17 mouse cellular contexts compared by ENCODE assay signal in the genomic region with DNA sequence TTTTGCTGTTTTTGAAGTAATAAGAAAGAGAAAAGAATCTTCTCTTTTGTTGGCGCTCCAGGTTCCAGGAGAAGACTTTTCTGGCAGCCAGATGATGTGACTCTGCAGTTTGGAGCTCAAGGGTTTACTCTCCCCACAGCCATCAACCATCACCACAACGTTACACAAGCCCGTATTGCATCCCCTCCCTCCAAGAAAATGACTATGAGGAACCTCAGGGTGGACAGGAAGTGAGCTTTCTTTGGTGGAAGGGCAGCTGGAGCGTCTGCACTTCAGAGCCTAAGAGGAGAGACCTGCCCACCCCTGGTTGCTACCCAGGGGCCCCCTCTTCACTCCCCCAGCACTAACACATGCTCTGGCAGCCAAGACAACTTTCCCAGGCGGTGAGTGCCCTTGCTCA. TPM values are rescaled to one million over a fixed set of nuclear protein-coding genes. Genes with fewer than 3 reads are reported as not detected.
DNase-seq lines count a peak whose midpoint lies in the region; ATAC-seq and TF ChIP-seq lines count a peak whose summit lies in the region.
"Had no signal": no experiment of that assay in that cellular context is flagged by ENCODE, and none has a peak within 500 bp of the region (broad histone marks: within the 10 kb centered on the region; RNA-seq: fewer than 3 reads in every experiment).

No protein-coding gene starts in this region.

- no peak for DNase-seq in intestine, embryonic 14.5 days (ENCODE audit: low spot score)
- no peak for DNase-seq in forebrain, postnatal 0 days
- DNase-seq in urinary bladder, postnatal 10 days (ENCODE audit: low spot score), result no peak
- no peak for DNase-seq in urinary bladder, postnatal 4 days (ENCODE audit: low spot score in 2 of 2)
- DNase-seq: adrenal gland, postnatal 25 days; kidney, adult 9 months; lung, postnatal 10 days had no signal

- H3K9ac ChIP-seq in intestine, embryonic 14.5 days (ENCODE audit: low read length), result no peak overlapping the region
- H3K9ac ChIP-seq in intestine, postnatal 0 days (ENCODE audit: low read depth, low read length), result no peak overlapping the region
- peak overlapping the region; percentile 78; the same call in 1 of the 2 replicates for H3K9ac ChIP-seq in forebrain, postnatal 0 days
- H3K9ac ChIP-seq in neural tube, embryonic 14.5 days (replicated peaks; ENCODE audit: low read depth, low read length), result peak overlapping the region; percentile 91
- H3K9ac ChIP-seq: heart, embryonic 15.5 days had no signal

- H3K27ac ChIP-seq in intestine, embryonic 14.5 days (ENCODE audit: low read depth), result no peak overlapping the region
- no peak overlapping the region for H3K27ac ChIP-seq in intestine, postnatal 0 days (ENCODE audit: low read depth, low read length)
- H3K27ac ChIP-seq in forebrain, postnatal 0 days (ENCODE audit: low read depth, low read length), result no peak overlapping the region
- H3K27ac ChIP-seq in neural tube, embryonic 14.5 days (ENCODE audit: low read depth, low read length), result peak overlapping the region; percentile 95
- H3K27ac ChIP-seq: heart, embryonic 15.5 days; stomach, postnatal 0 days had no signal

- ATAC-seq in intestine, embryonic 14.5 days (replicated peaks; ENCODE audit: low FRiP score, low TSS enrichment, low read depth), result no peak
- no peak for ATAC-seq in intestine, postnatal 0 days
- no peak for ATAC-seq in forebrain, postnatal 0 days
- peak; percentile 86 for ATAC-seq in megakaryocyte, adult 5-6 weeks (ENCODE audit: poor library complexity, severe bottlenecking)
- ATAC-seq in neural tube, embryonic 14.5 days (ENCODE audit: low read depth), result no peak
- ATAC-seq in activated CD4-positive, CD25-positive, alpha-beta regulatory T cell, adult 4 months, result no peak

- H3K9me3 ChIP-seq in intestine, embryonic 14.5 days (ENCODE audit: control insufficient read depth, low read length), result no peaks in the 10 kb centered on the region
- H3K9me3 ChIP-seq in intestine, postnatal 0 days (ENCODE audit: control insufficient read depth), result no peaks in the 10 kb centered on the region
- H3K9me3 ChIP-seq in forebrain, postnatal 0 days (ENCODE audit: low read length), result no peaks in the 10 kb centered on the region
- H3K9me3 ChIP-seq in neural tube, embryonic 14.5 days (ENCODE audit: control insufficient read depth, low read length), result no peaks in the 10 kb centered on the region
- H3K9me3 ChIP-seq: heart, embryonic 15.5 days had no signal

- H3K27me3 ChIP-seq in intestine, embryonic 14.5 days (replicated peaks; ENCODE audit: control insufficient read depth, insufficient read depth, low read length), result peaks cover 40% of the 10 kb centered on the region
- peaks cover 29% of the 10 kb centered on the region for H3K27me3 ChIP-seq in intestine, postnatal 0 days (replicated peaks; ENCODE audit: control insufficient read depth, insufficient read depth, low read length)
- peaks cover 10% of the 10 kb centered on the region; the same call in 1 of the 2 replicates for H3K27me3 ChIP-seq in forebrain, postnatal 0 days (ENCODE audit: insufficient read depth, low read length)
- no peaks in the 10 kb centered on the region for H3K27me3 ChIP-seq in neural tube, embryonic 14.5 days (ENCODE audit: control insufficient read depth, insufficient read depth, low read length)

- TF ChIP-seq CTCF in intestine, postnatal 0 days (IDR thresholded peaks at IDR 0.05; ENCODE audit: low read depth), result no peak
- TF ChIP-seq CTCF in forebrain, postnatal 0 days (IDR thresholded peaks at IDR 0.05; ENCODE audit: low read depth), result no peak

- H3K4me3 ChIP-seq in intestine, embryonic 14.5 days (ENCODE audit: low read depth, low read length), result no peak overlapping the region
- H3K4me3 ChIP-seq in intestine, postnatal 0 days (ENCODE audit: low read depth, low read length), result no peak overlapping the region
- 0 out of 2 replicates have a peak overlapping the region, but pooled peaks have one; percentile 56 for H3K4me3 ChIP-seq in forebrain, postnatal 0 days (ENCODE audit: low read depth, low read length)
- peak overlapping the region; percentile 66 for H3K4me3 ChIP-seq in neural tube, embryonic 14.5 days (ENCODE audit: low read depth, low read length)
- H3K4me3 ChIP-seq: erythroblast, embryonic 14.5 days; heart, embryonic 15.5 days; myocyte had no signal

- peaks cover 11% of the 10 kb centered on the region for H3K4me1 ChIP-seq in intestine, embryonic 14.5 days (replicated peaks; ENCODE audit: control insufficient read depth, insufficient read depth, low read length)
- no peaks in the 10 kb centered on the region for H3K4me1 ChIP-seq in intestine, postnatal 0 days (replicated peaks; ENCODE audit: control insufficient read depth, insufficient read depth, low read length)
- no peaks in the 10 kb centered on the region; the same call in 1 of the 2 replicates for H3K4me1 ChIP-seq in forebrain, postnatal 0 days (ENCODE audit: insufficient read depth)
- peaks cover 20% of the 10 kb centered on the region for H3K4me1 ChIP-seq in neural tube, embryonic 14.5 days (ENCODE audit: control insufficient read depth, insufficient read depth, low read length)

- WGBS in intestine, embryonic 14.5 days, result 30% methylated on average over 5 of the region's 5 CpGs
- 41% methylated on average over 5 of the region's 5 CpGs for WGBS in intestine, postnatal 0 days
- 39% methylated on average over 5 of the region's 5 CpGs for WGBS in forebrain, postnatal 0 days
- WGBS in neural tube, embryonic 14.5 days, result 31% methylated on average over 5 of the region's 5 CpGs

- H3K36me3 ChIP-seq in intestine, embryonic 14.5 days (ENCODE audit: control insufficient read depth, insufficient read depth, low read length), result no peaks in the 10 kb centered on the region
- no peaks in the 10 kb centered on the region for H3K36me3 ChIP-seq in intestine, postnatal 0 days (ENCODE audit: control insufficient read depth, insufficient read depth)
- peaks cover 1% of the 10 kb centered on the region for H3K36me3 ChIP-seq in forebrain, postnatal 0 days (ENCODE audit: insufficient read depth)
- no peaks in the 10 kb centered on the region for H3K36me3 ChIP-seq in neural tube, embryonic 14.5 days (ENCODE audit: control insufficient read depth, insufficient read depth, low read length)
- H3K36me3 ChIP-seq: heart, embryonic 15.5 days had no signal

- H3K4me2 ChIP-seq in intestine, embryonic 14.5 days (ENCODE audit: low read length), result 0 out of 2 replicates have a peak overlapping the region, but pooled peaks have one; percentile 71
- H3K4me2 ChIP-seq in intestine, postnatal 0 days (replicated peaks; ENCODE audit: low read depth), result no peak overlapping the region
- H3K4me2 ChIP-seq in forebrain, postnatal 0 days (ENCODE audit: low read depth), result peak overlapping the region; percentile 69
- peak overlapping the region; percentile 89 for H3K4me2 ChIP-seq in neural tube, embryonic 14.5 days (ENCODE audit: low read depth, low read length)

RNA-seq across cellular contexts. Expression of a gene that starts 10.7 kb away (rescaled TPM):
- 1.7 TPM in 2 replicates for polyA plus RNA-seq in intestine, embryonic 14.5 days (2014; fragmentation: Nextera tagmentation; extraction: Ambion mirVana)
- 17.4 and 20.6 TPM in 2 replicates for polyA plus RNA-seq in intestine, postnatal 0 days (2015; fragmentation: Nextera tagmentation; extraction: Ambion mirVana)
- 2.0 and 3.0 TPM in 2 replicates for total RNA-seq in forebrain, postnatal 0 days (2014; rRNA removed)
- polyA plus RNA-seq in forebrain, postnatal 0 days (2015; fragmentation: Nextera tagmentation; extraction: Ambion mirVana), result 1.1 TPM in 2 replicates
- total RNA-seq in megakaryocyte, adult 5-6 weeks (2015), result 0.11 and 0.89 TPM in 2 replicates
- total RNA-seq in megakaryocyte, adult 5-6 weeks (2017), result 0.88 and 1.8 TPM in 2 replicates
- 3.3 and 4.3 TPM in 2 replicates for polyA plus RNA-seq in neural tube, embryonic 14.5 days (2014; fragmentation: Nextera tagmentation; extraction: Ambion mirVana)
- 1 to 10 TPM; 2.9 to 3.3 TPM for polyA plus RNA-seq in activated CD4-positive, CD25-positive, alpha-beta regulatory T cell, adult 4 months (2017; shearing (Covaris generic))

RNA-seq across cellular contexts. Expression of a gene that starts 23.4 kb away (rescaled TPM):
- 22.9 and 23.8 TPM in 2 replicates for polyA plus RNA-seq in intestine, embryonic 14.5 days (2014; fragmentation: Nextera tagmentation; extraction: Ambion mirVana)
- polyA plus RNA-seq in intestine, postnatal 0 days (2015; fragmentation: Nextera tagmentation; extraction: Ambion mirVana), result 10.6 and 11.3 TPM in 2 replicates
- 216 and 261 TPM in 2 replicates for total RNA-seq in forebrain, postnatal 0 days (2014; rRNA removed)
- polyA plus RNA-seq in forebrain, postnatal 0 days (2015; fragmentation: Nextera tagmentation; extraction: Ambion mirVana), result 31.5 and 32.5 TPM in 2 replicates
- 41.5 and 49.1 TPM in 2 replicates for total RNA-seq in megakaryocyte, adult 5-6 weeks (2015)
- total RNA-seq in megakaryocyte, adult 5-6 weeks (2017), result 49.8 and 61.9 TPM in 2 replicates
- 37.4 and 40.4 TPM in 2 replicates for polyA plus RNA-seq in neural tube, embryonic 14.5 days (2014; fragmentation: Nextera tagmentation; extraction: Ambion mirVana)
- 10 to 100 TPM; 45.7 to 46.3 TPM for polyA plus RNA-seq in activated CD4-positive, CD25-positive, alpha-beta regulatory T cell, adult 4 months (2017; shearing (Covaris generic))

RNA-seq across cellular contexts. Expression of a gene that starts 50.7 kb away (rescaled TPM):
- 57.6 and 64.5 TPM in 2 replicates for polyA plus RNA-seq in intestine, embryonic 14.5 days (2014; fragmentation: Nextera tagmentation; extraction: Ambion mirVana)
- polyA plus RNA-seq in intestine, postnatal 0 days (2015; fragmentation: Nextera tagmentation; extraction: Ambion mirVana), result 39.8 and 46.6 TPM in 2 replicates
- 0.81 and 2.0 TPM in 2 replicates for total RNA-seq in forebrain, postnatal 0 days (2014; rRNA removed)
- polyA plus RNA-seq in forebrain, postnatal 0 days (2015; fragmentation: Nextera tagmentation; extraction: Ambion mirVana), result 0.92 and 1.1 TPM in 2 replicates
- not detected in 2 replicates for total RNA-seq in megakaryocyte, adult 5-6 weeks (2015)
- not detected in 2 replicates for total RNA-seq in megakaryocyte, adult 5-6 weeks (2017)
- polyA plus RNA-seq in neural tube, embryonic 14.5 days (2014; fragmentation: Nextera tagmentation; extraction: Ambion mirVana), result 0.21 and 0.40 TPM in 2 replicates
- polyA plus RNA-seq in activated CD4-positive, CD25-positive, alpha-beta regulatory T cell, adult 4 months (2017; shearing (Covaris generic)), result under 1 TPM in 1 of 2 experiments, not detected in 1; 0.90 TPM
- total RNA-seq: gastrocnemius, adult 8-10 months had no signal
- polyA plus RNA-seq: erythroblast, embryonic 14.5 days; limb, embryonic 11.5 days had no signal

RNA-seq across cellular contexts. Expression of a gene that starts 52.3 kb away (rescaled TPM):
- polyA plus RNA-seq in intestine, embryonic 14.5 days (2014; fragmentation: Nextera tagmentation; extraction: Ambion mirVana), result 31.2 and 33.6 TPM in 2 replicates
- polyA plus RNA-seq in intestine, postnatal 0 days (2015; fragmentation: Nextera tagmentation; extraction: Ambion mirVana), result 10.0 and 10.8 TPM in 2 replicates
- total RNA-seq in forebrain, postnatal 0 days (2014; rRNA removed), result 16.5 and 20.6 TPM in 2 replicates
- 13.7 and 17.7 TPM in 2 replicates for polyA plus RNA-seq in forebrain, postnatal 0 days (2015; fragmentation: Nextera tagmentation; extraction: Ambion mirVana)
- 42.3 and 52.2 TPM in 2 replicates for total RNA-seq in megakaryocyte, adult 5-6 weeks (2015)
- total RNA-seq in megakaryocyte, adult 5-6 weeks (2017), result 46.4 and 49.6 TPM in 2 replicates
- polyA plus RNA-seq in neural tube, embryonic 14.5 days (2014; fragmentation: Nextera tagmentation; extraction: Ambion mirVana), result 11.1 and 14.4 TPM in 2 replicates
- polyA plus RNA-seq in activated CD4-positive, CD25-positive, alpha-beta regulatory T cell, adult 4 months (2017; shearing (Covaris generic)), result 10 to 100 TPM; 13.6 to 14.2 TPM

RNA-seq across cellular contexts. Expression of a gene that starts 55.6 kb away (rescaled TPM):
- 56.4 and 59.5 TPM in 2 replicates for polyA plus RNA-seq in intestine, embryonic 14.5 days (2014; fragmentation: Nextera tagmentation; extraction: Ambion mirVana)
- 21.9 and 25.6 TPM in 2 replicates for polyA plus RNA-seq in intestine, postnatal 0 days (2015; fragmentation: Nextera tagmentation; extraction: Ambion mirVana)
- 63.1 and 74.6 TPM in 2 replicates for total RNA-seq in forebrain, postnatal 0 days (2014; rRNA removed)
- polyA plus RNA-seq in forebrain, postnatal 0 days (2015; fragmentation: Nextera tagmentation; extraction: Ambion mirVana), result 50.9 and 55.6 TPM in 2 replicates
- total RNA-seq in megakaryocyte, adult 5-6 weeks (2015), result 76.8 and 79.8 TPM in 2 replicates
- total RNA-seq in megakaryocyte, adult 5-6 weeks (2017), result 109 and 110 TPM in 2 replicates
- polyA plus RNA-seq in neural tube, embryonic 14.5 days (2014; fragmentation: Nextera tagmentation; extraction: Ambion mirVana), result 44.2 and 48.4 TPM in 2 replicates
- 100 to 1,000 TPM; 144 to 147 TPM for polyA plus RNA-seq in activated CD4-positive, CD25-positive, alpha-beta regulatory T cell, adult 4 months (2017; shearing (Covaris generic))

Comparison
In these comparisons a context has a peak if more than half of its experiments do, and no peak if none do; other contexts are left out.
1. H3K4me3 ChIP-seq: peak in forebrain, postnatal 0 days (single experiment) and neural tube, embryonic 14.5 days (single experiment); none in intestine, embryonic 14.5 days (single experiment) and intestine, postnatal 0 days (single experiment).
2. H3K9ac ChIP-seq: peak in forebrain, postnatal 0 days (single experiment) and neural tube, embryonic 14.5 days (single experiment); none in intestine, embryonic 14.5 days (single experiment) and intestine, postnatal 0 days (single experiment).
3. RNA of a gene that starts 50.7 kb away (polyA plus RNA-seq): 57.6 to 64.5 TPM in intestine, embryonic 14.5 days and 39.8 to 46.6 TPM in intestine, postnatal 0 days; 0.92 to 1.1 TPM in forebrain, postnatal 0 days, 0.90 TPM in activated CD4-positive, CD25-positive, alpha-beta regulatory T cell, adult 4 months and 0.21 to 0.40 TPM in neural tube, embryonic 14.5 days; every median in the first group is over 10 times any median in the second.